18 mouse cellular contexts compared by ENCODE assay signal in genomic region chr1:131839279-131839678, GRCm38 (mm10). TPM values are rescaled to one million over a fixed set of nuclear protein-coding genes. Genes with fewer than 3 reads are reported as not detected.
A peak's percentile ranks its signal among the peaks of the same experiment; 100 is the strongest.
DNase-seq lines count a peak whose midpoint lies in the region; ATAC-seq and TF ChIP-seq lines count a peak whose summit lies in the region.
"Had no signal": no experiment of that assay in that cellular context is flagged by ENCODE, and none has a peak within 500 bp of the region (broad histone marks: within the 10 kb centered on the region; RNA-seq: fewer than 3 reads in every experiment).

No protein-coding gene starts in this region.

- 0 out of 2 replicates have a peak overlapping the region, but pooled peaks have one; percentile 9 for H3K27ac ChIP-seq in forebrain, postnatal 0 days (ENCODE audit: low read depth, low read length)
- no peak overlapping the region for H3K27ac ChIP-seq in forebrain, embryonic 11.5 days (ENCODE audit: low read depth, low read length)
- no peak overlapping the region for H3K27ac ChIP-seq in hindbrain, embryonic 16.5 days (ENCODE audit: low read depth, low read length)
- H3K27ac ChIP-seq in hindbrain, embryonic 14.5 days = no peak overlapping the region
- H3K27ac ChIP-seq in embryonic facial prominence, embryonic 10.5 days (replicated peaks) = no peak overlapping the region
- H3K27ac ChIP-seq: midbrain, embryonic 10.5 days; neural tube, embryonic 12.5 days; stomach, postnatal 0 days had no signal

- H3K36me3 ChIP-seq in forebrain, postnatal 0 days (ENCODE audit: insufficient read depth) = peaks cover 42% of the 10 kb centered on the region
- no peaks in the 10 kb centered on the region; the same call in 1 of the 2 replicates for H3K36me3 ChIP-seq in forebrain, embryonic 11.5 days (ENCODE audit: control insufficient read depth, insufficient read depth, low read length)
- peaks cover 11% of the 10 kb centered on the region; the same call in 1 of the 2 replicates for H3K36me3 ChIP-seq in hindbrain, embryonic 16.5 days (ENCODE audit: control insufficient read depth, insufficient read depth, low read length)
- H3K36me3 ChIP-seq in hindbrain, embryonic 14.5 days (replicated peaks; ENCODE audit: control insufficient read depth, insufficient read depth) = peaks cover 36% of the 10 kb centered on the region
- peaks cover 70% of the 10 kb centered on the region for H3K36me3 ChIP-seq in embryonic facial prominence, embryonic 10.5 days (replicated peaks)

- no peak for TF ChIP-seq CTCF in forebrain, postnatal 0 days (IDR thresholded peaks at IDR 0.05; ENCODE audit: low read depth)

- H3K9me3 ChIP-seq in forebrain, postnatal 0 days (ENCODE audit: low read length) = no peaks in the 10 kb centered on the region
- H3K9me3 ChIP-seq in forebrain, embryonic 11.5 days (ENCODE audit: control insufficient read depth, low read length) = no peaks in the 10 kb centered on the region
- H3K9me3 ChIP-seq in hindbrain, embryonic 16.5 days (ENCODE audit: control insufficient read depth, low read length) = no peaks in the 10 kb centered on the region
- H3K9me3 ChIP-seq in hindbrain, embryonic 14.5 days (ENCODE audit: control insufficient read depth, low read length) = no peaks in the 10 kb centered on the region
- no peaks in the 10 kb centered on the region for H3K9me3 ChIP-seq in embryonic facial prominence, embryonic 10.5 days
- H3K9me3 ChIP-seq: midbrain, embryonic 10.5 days; neural tube, embryonic 12.5 days had no signal

- DNase-seq in forebrain, postnatal 0 days = no peak
- DNase-seq in forebrain, embryonic 11.5 days (ENCODE audit: low spot score) = no peak
- DNase-seq in hindbrain, embryonic 14.5 days (ENCODE audit: low spot score) = no peak
- DNase-seq in brain, adult 2 months (ENCODE audit: low read depth, low spot score) = peak; percentile 35
- peak; percentile 42 to 53 for DNase-seq in cerebellum, postnatal 36 days
- no peak for DNase-seq in embryonic facial prominence, embryonic 10.5 days (ENCODE audit: low spot score)
- DNase-seq: embryo, embryonic 11 days; kidney, postnatal 10 days; liver; lung, postnatal 10 days; spleen, adult 18-20 months; thymus, postnatal 36 days had no signal

- no peak overlapping the region for H3K4me2 ChIP-seq in forebrain, postnatal 0 days (ENCODE audit: low read depth)
- H3K4me2 ChIP-seq in forebrain, embryonic 11.5 days (ENCODE audit: low read depth, low read length, severe bottlenecking) = no peak overlapping the region
- H3K4me2 ChIP-seq in hindbrain, embryonic 16.5 days (ENCODE audit: low read length) = no peak overlapping the region
- H3K4me2 ChIP-seq in hindbrain, embryonic 14.5 days (replicated peaks) = no peak overlapping the region
- H3K4me2 ChIP-seq: neural tube, embryonic 12.5 days had no signal

- ATAC-seq in forebrain, postnatal 0 days = peak; percentile 58
- no peak for ATAC-seq in forebrain, embryonic 11.5 days (replicated peaks; ENCODE audit: low FRiP score)
- ATAC-seq in hindbrain, embryonic 16.5 days = peak; percentile 66
- ATAC-seq in hindbrain, embryonic 14.5 days (ENCODE audit: low FRiP score) = no peak
- ATAC-seq: CD4-positive, CD25-positive, alpha-beta regulatory T cell, adult 4 months had no signal

- WGBS in forebrain, postnatal 0 days = 38% methylated on average over 2 of the region's 2 CpGs
- WGBS in forebrain, embryonic 11.5 days = 32% methylated on average over 2 of the region's 2 CpGs
- WGBS in hindbrain, embryonic 16.5 days = 46% methylated on average over 2 of the region's 2 CpGs
- WGBS in hindbrain, embryonic 14.5 days = 30% methylated on average over 2 of the region's 2 CpGs
- WGBS in embryonic facial prominence, embryonic 10.5 days = 63% methylated on average over 2 of the region's 2 CpGs

- H3K4me3 ChIP-seq in forebrain, postnatal 0 days (ENCODE audit: low read depth, low read length) = no peak overlapping the region
- H3K4me3 ChIP-seq in forebrain, embryonic 11.5 days (ENCODE audit: low read depth, low read length) = no peak overlapping the region
- H3K4me3 ChIP-seq in hindbrain, embryonic 16.5 days (ENCODE audit: low read length) = no peak overlapping the region
- H3K4me3 ChIP-seq in hindbrain, embryonic 14.5 days (replicated peaks; ENCODE audit: low read length) = no peak overlapping the region
- no peak overlapping the region for H3K4me3 ChIP-seq in embryonic facial prominence, embryonic 10.5 days
- H3K4me3 ChIP-seq: erythroblast, embryonic 14.5 days; midbrain, embryonic 10.5 days; neural tube, embryonic 12.5 days had no signal

- H3K4me1 ChIP-seq in forebrain, postnatal 0 days (ENCODE audit: insufficient read depth) = no peaks in the 10 kb centered on the region
- no peaks in the 10 kb centered on the region for H3K4me1 ChIP-seq in forebrain, embryonic 11.5 days (replicated peaks; ENCODE audit: control insufficient read depth, insufficient read depth, low read length)
- H3K4me1 ChIP-seq in hindbrain, embryonic 16.5 days (ENCODE audit: control insufficient read depth, insufficient read depth, low read depth, low read length) = no peaks in the 10 kb centered on the region; the same call in 1 of the 2 replicates
- H3K4me1 ChIP-seq in hindbrain, embryonic 14.5 days (replicated peaks; ENCODE audit: control insufficient read depth, insufficient read depth, low read length) = no peaks in the 10 kb centered on the region
- peaks cover 6% of the 10 kb centered on the region; the same call in 1 of the 2 replicates for H3K4me1 ChIP-seq in embryonic facial prominence, embryonic 10.5 days
- H3K4me1 ChIP-seq: neural tube, embryonic 12.5 days had no signal

- H3K27me3 ChIP-seq in forebrain, postnatal 0 days (ENCODE audit: insufficient read depth, low read length) = no peaks in the 10 kb centered on the region
- H3K27me3 ChIP-seq in forebrain, embryonic 11.5 days (ENCODE audit: control insufficient read depth, insufficient read depth, low read length) = no peaks in the 10 kb centered on the region
- H3K27me3 ChIP-seq in hindbrain, embryonic 16.5 days (replicated peaks; ENCODE audit: control insufficient read depth, insufficient read depth, low read length) = no peaks in the 10 kb centered on the region
- no peaks in the 10 kb centered on the region for H3K27me3 ChIP-seq in hindbrain, embryonic 14.5 days (ENCODE audit: control insufficient read depth, insufficient read depth, low read length)
- no peaks in the 10 kb centered on the region for H3K27me3 ChIP-seq in embryonic facial prominence, embryonic 10.5 days (replicated peaks; ENCODE audit: low read depth, poor library complexity, severe bottlenecking)
- H3K27me3 ChIP-seq: neural tube, embryonic 12.5 days had no signal

- no peak overlapping the region for H3K9ac ChIP-seq in forebrain, postnatal 0 days
- H3K9ac ChIP-seq in forebrain, embryonic 11.5 days (ENCODE audit: low read length) = no peak overlapping the region
- H3K9ac ChIP-seq in hindbrain, embryonic 16.5 days (ENCODE audit: low read depth, low read length) = no peak overlapping the region
- no peak overlapping the region for H3K9ac ChIP-seq in hindbrain, embryonic 14.5 days
- H3K9ac ChIP-seq: neural tube, embryonic 12.5 days had no signal

RNA-seq across cellular contexts. Expression of gene Slc41a1, which starts 12.0 kb away (rescaled TPM):
- 28.7 and 39.5 TPM in 2 replicates for total RNA-seq in forebrain, postnatal 0 days (2014; rRNA removed)
- polyA plus RNA-seq in forebrain, postnatal 0 days (2015; fragmentation: Nextera tagmentation; extraction: Ambion mirVana) = 16.6 and 19.7 TPM in 2 replicates
- 12.5 and 13.0 TPM in 2 replicates for polyA plus RNA-seq in forebrain, embryonic 11.5 days (2014; fragmentation: Nextera tagmentation; extraction: Ambion mirVana)
- polyA plus RNA-seq in hindbrain, embryonic 16.5 days (2015; fragmentation: Nextera tagmentation; extraction: Ambion mirVana) = 20.1 and 23.4 TPM in 2 replicates
- polyA plus RNA-seq in hindbrain, embryonic 14.5 days (2014; fragmentation: Nextera tagmentation; extraction: Ambion mirVana) = 14.3 and 17.3 TPM in 2 replicates
- 12.3 TPM in 2 replicates for polyA plus RNA-seq in embryonic facial prominence, embryonic 10.5 days (2016; fragmentation: Nextera tagmentation; extraction: Ambion mirVana)

RNA-seq across cellular contexts. Expression of gene Rab29, which starts 27.7 kb away (rescaled TPM):
- total RNA-seq in forebrain, postnatal 0 days (2014; rRNA removed) = 7.9 and 9.1 TPM in 2 replicates
- polyA plus RNA-seq in forebrain, postnatal 0 days (2015; fragmentation: Nextera tagmentation; extraction: Ambion mirVana) = 9.3 and 9.8 TPM in 2 replicates
- 13.1 and 15.2 TPM in 2 replicates for polyA plus RNA-seq in forebrain, embryonic 11.5 days (2014; fragmentation: Nextera tagmentation; extraction: Ambion mirVana)
- polyA plus RNA-seq in hindbrain, embryonic 16.5 days (2015; fragmentation: Nextera tagmentation; extraction: Ambion mirVana) = 8.6 and 9.3 TPM in 2 replicates
- 6.9 and 7.0 TPM in 2 replicates for polyA plus RNA-seq in hindbrain, embryonic 14.5 days (2014; fragmentation: Nextera tagmentation; extraction: Ambion mirVana)
- polyA plus RNA-seq in embryonic facial prominence, embryonic 10.5 days (2016; fragmentation: Nextera tagmentation; extraction: Ambion mirVana) = 9.6 and 11.7 TPM in 2 replicates

RNA-seq across cellular contexts. Expression of gene Pm20d1, which starts 42.1 kb away (rescaled TPM):
- total RNA-seq in forebrain, postnatal 0 days (2014; rRNA removed) = 0.19 and 0.62 TPM in 2 replicates
- polyA plus RNA-seq in forebrain, postnatal 0 days (2015; fragmentation: Nextera tagmentation; extraction: Ambion mirVana) = 0.20 and 0.33 TPM in 2 replicates
- polyA plus RNA-seq in forebrain, embryonic 11.5 days (2014; fragmentation: Nextera tagmentation; extraction: Ambion mirVana) = 0.86 and 1.2 TPM in 2 replicates
- 0.41 and 0.67 TPM in 2 replicates for polyA plus RNA-seq in hindbrain, embryonic 16.5 days (2015; fragmentation: Nextera tagmentation; extraction: Ambion mirVana)
- polyA plus RNA-seq in hindbrain, embryonic 14.5 days (2014; fragmentation: Nextera tagmentation; extraction: Ambion mirVana) = 0.50 and 0.71 TPM in 2 replicates
- polyA plus RNA-seq in embryonic facial prominence, embryonic 10.5 days (2016; fragmentation: Nextera tagmentation; extraction: Ambion mirVana) = 2.0 and 3.1 TPM in 2 replicates
- polyA plus RNA-seq: erythroblast, embryonic 14.5 days had no signal

Comparison
In these comparisons a context has a peak if more than half of its experiments do, and no peak if none do; other contexts are left out.
1. ATAC-seq: peak in forebrain, postnatal 0 days (single experiment) and hindbrain, embryonic 16.5 days (single experiment); none in forebrain, embryonic 11.5 days (single experiment) and hindbrain, embryonic 14.5 days (single experiment).
2. DNase-seq: peak in brain, adult 2 months (single experiment) and cerebellum, postnatal 36 days (2 of 2); none in forebrain, postnatal 0 days (single experiment), forebrain, embryonic 11.5 days (single experiment), hindbrain, embryonic 14.5 days (single experiment) and embryonic facial prominence, embryonic 10.5 days (single experiment).